Mouse (Mus musculus) small intestine, adult 2 months (tissue): ENCODE results near the gene Hoxd8. TPM values are rescaled to one million over a fixed set of nuclear protein-coding genes. Genes with fewer than 3 reads are reported as not detected.

Experiments
- H3K27ac ChIP-seq: fragments of 200-500 bp; 2 replicates; pipeline ENCODE4 v1.5.1; 2012; ENCODE audit warnings: low read depth, low read length, control low read depth, inconsistent platforms; ENCODE audit not compliant: insufficient read depth
- H3K27me3 ChIP-seq: fragments of 200-500 bp; 2 replicates; pipeline ENCODE4 v1.6.1; 2012; ENCODE audit warnings: mild to moderate bottlenecking, moderate library complexity, low read length, inconsistent platforms; ENCODE audit not compliant: control insufficient read depth, insufficient read depth
- H3K36me3 ChIP-seq: fragments of 200-500 bp; 2 replicates; pipeline ENCODE4 v1.6.1; 2012; ENCODE audit warnings: mild to moderate bottlenecking, low read length, control low read depth, inconsistent platforms; ENCODE audit not compliant: control insufficient read depth, insufficient read depth
- H3K4me1 ChIP-seq: fragments of 200-500 bp; 2 replicates; pipeline ENCODE4 v1.6.1; 2012; ENCODE audit warnings: low read length, inconsistent platforms, mixed read lengths; ENCODE audit not compliant: control insufficient read depth, insufficient read depth, insufficient read length
- H3K4me3 ChIP-seq: fragments of 200-500 bp; 2 replicates; pipeline ENCODE4 v1.5.1; 2012; ENCODE audit warnings: low read depth, mild to moderate bottlenecking, control low read depth, inconsistent platforms, low read length, moderate library complexity
- CTCF ChIP-seq: fragments of 200-500 bp; IDR thresholded peaks from 2 replicates; pipeline ENCODE4 v1.5.1; 2012; ENCODE audit warnings: low read depth, mild to moderate bottlenecking, control low read depth, inconsistent platforms, low read length, moderate library complexity, mixed read lengths; ENCODE audit not compliant: insufficient replicate concordance, insufficient read length; ENCODE audit errors: extremely low read depth
- POLR2A ChIP-seq: fragments of 200-500 bp; IDR thresholded peaks from 2 replicates; pipeline ENCODE4 v1.6.1; 2012; ENCODE audit warnings: low read depth, mild to moderate bottlenecking, control low read depth, inconsistent platforms, low read length, moderate library complexity
- WGBS: fragments of 180-500 bp; shearing (Covaris S2); methylation state at CpG from one replicate; pipeline ENCODE4 v1.1.7; 2018; 5-methylcytosine and 5-hydroxymethylcytosine counted together
- polyA plus RNA-seq: library from polyadenylated mRNA; depleted of rRNA; stranded (reverse); fragments of >200 nt; gene quantifications from 2 replicates; pipeline ENCODE4 v1.2.3, GENCODE M21; 2012

Gene Hoxd8
- polyA plus RNA-seq, 1 experiment = 3.1 TPM

- WGBS = 9% methylated on average over 13 of the region's 13 CpGs
- Histone ChIP-seq H3K27me3 (peaks cover 75% of the 10 kb centered on the region), H3K4me1 (peaks cover 2% of the 10 kb centered on the region; the same call in 1 of the 2 replicates), H3K36me3 (no peaks in the 10 kb centered on the region), H3K4me3 (no peak overlapping the region), H3K27ac (no peak overlapping the region)
- TF ChIP-seq CTCF = no peak
- TF ChIP-seq POLR2A = no peak
These were observed 30.0 kb downstream of the Hoxd8 start for GRCm38 (mm10) chr2:74734451-74734850.

GRCm38 (mm10) chr2:74734996-74735811 is 30.8 kb downstream of the Hoxd8 start:
- no peak overlapping the region for H3K4me3 ChIP-seq
- TF ChIP-seq POLR2A = no peak
- TF ChIP-seq CTCF = no peak
- no peaks in the 10 kb centered on the region for H3K36me3 ChIP-seq
- peaks cover 2% of the 10 kb centered on the region; the same call in 1 of the 2 replicates for H3K4me1 ChIP-seq
- H3K27ac ChIP-seq = no peak overlapping the region
- peaks cover 81% of the 10 kb centered on the region for H3K27me3 ChIP-seq
- WGBS = 27% methylated on average over 27 of the region's 27 CpGs

- peaks cover 82% of the 10 kb centered on the region for H3K27me3 ChIP-seq
- H3K36me3 ChIP-seq = no peaks in the 10 kb centered on the region
- H3K4me3 ChIP-seq = no peak overlapping the region
- TF ChIP-seq POLR2A = no peak
- no peak for TF ChIP-seq CTCF
- 24% methylated on average over 42 of the region's 42 CpGs for WGBS
- peaks cover 2% of the 10 kb centered on the region; the same call in 1 of the 2 replicates for H3K4me1 ChIP-seq
- H3K27ac ChIP-seq = no peak overlapping the region
These were observed 31.7 kb downstream of the Hoxd8 start for GRCm38 (mm10) chr2:74735851-74736687.

- no peak overlapping the region for H3K4me3 ChIP-seq
- 27% methylated on average over 15 of the region's 15 CpGs for WGBS
- no peak for TF ChIP-seq POLR2A
- TF ChIP-seq CTCF = no peak
- peaks cover 79% of the 10 kb centered on the region for H3K27me3 ChIP-seq
- peaks cover 2% of the 10 kb centered on the region; the same call in 1 of the 2 replicates for H3K4me1 ChIP-seq
- no peak overlapping the region for H3K27ac ChIP-seq
- H3K36me3 ChIP-seq = no peaks in the 10 kb centered on the region
These were observed 32.5 kb downstream of the Hoxd8 start for GRCm38 (mm10) chr2:74736688-74737577.

DNA sequence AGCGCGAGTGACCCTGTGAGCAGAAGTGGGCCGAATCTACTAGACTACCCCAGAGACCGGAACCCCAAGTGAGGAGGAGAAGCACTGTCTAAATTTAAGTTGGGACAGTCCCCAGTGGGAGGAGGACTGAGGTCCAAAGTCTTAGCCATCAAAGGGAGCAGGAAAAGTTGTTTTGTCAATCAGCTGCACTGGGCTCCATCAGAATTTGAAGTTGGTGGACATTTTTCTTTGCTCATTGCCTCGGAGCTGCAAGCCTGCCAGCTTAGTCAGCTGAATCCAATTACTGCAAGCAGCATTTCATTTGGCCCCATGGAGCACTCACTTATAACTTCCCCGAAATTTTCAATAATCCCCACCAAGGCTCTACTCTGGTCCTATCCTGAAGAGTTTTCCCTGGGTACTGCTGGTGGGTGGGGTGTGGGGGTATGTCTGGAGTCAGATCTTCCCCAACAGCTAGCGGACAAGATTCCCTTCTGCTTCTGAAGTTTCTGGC is 33.2 kb downstream of the Hoxd8 start:
- peaks cover 74% of the 10 kb centered on the region for H3K27me3 ChIP-seq
- no peak overlapping the region for H3K27ac ChIP-seq
- peaks cover under 1% of the 10 kb centered on the region; the same call in 1 of the 2 replicates for H3K4me1 ChIP-seq
- TF ChIP-seq POLR2A (no peak), CTCF (no peak)
- 32% methylated on average over 7 of the region's 7 CpGs for WGBS
- H3K4me3 ChIP-seq = no peak overlapping the region
- no peaks in the 10 kb centered on the region for H3K36me3 ChIP-seq

DNA sequence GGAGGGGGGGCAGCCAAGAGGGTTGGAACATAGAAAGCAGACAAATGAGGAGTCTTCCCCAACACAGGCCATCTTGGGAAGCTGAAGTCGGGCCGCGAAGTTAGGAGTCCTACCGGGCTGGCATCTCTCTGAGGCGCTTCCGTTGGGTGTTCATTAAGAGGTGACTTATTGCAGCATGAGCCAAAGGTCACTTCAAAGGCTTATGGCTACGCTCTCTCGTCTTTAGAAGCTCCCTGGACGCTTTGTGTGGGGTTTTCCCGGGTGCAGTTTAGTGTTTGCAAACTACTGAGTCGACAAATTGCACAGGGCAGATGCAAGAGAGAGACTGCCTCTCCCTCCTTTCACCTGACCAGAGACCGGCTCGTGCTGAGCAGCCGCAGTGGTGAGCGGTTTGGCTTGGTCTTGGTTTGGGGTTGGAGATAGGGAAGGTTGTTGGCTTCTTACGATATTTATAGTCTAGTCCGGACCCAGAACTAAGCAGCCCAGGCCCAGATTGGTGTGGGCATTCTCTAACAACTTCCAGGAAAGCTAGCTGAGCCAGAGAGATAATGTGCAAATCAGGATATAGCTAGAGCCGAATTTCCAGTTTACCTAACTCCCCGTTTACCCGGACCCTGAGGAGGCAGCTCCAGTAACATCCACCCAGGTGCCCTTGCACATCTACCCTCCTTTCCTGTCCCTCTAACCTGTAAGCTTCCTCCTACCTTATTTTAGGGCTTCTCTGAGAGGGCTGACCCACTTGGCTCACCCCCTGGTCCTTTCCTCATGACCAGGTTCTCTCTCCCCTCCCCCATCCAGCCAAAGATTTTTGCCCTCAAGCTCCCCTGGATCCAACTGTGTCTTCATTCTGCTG is 34.4 kb downstream of the Hoxd8 start:
- Histone ChIP-seq H3K27ac (no peak overlapping the region), H3K4me1 (no peaks in the 10 kb centered on the region; the same call in 1 of the 2 replicates), H3K27me3 (peaks cover 64% of the 10 kb centered on the region), H3K36me3 (no peaks in the 10 kb centered on the region), H3K4me3 (no peak overlapping the region)
- WGBS = 5% methylated on average over 20 of the region's 20 CpGs
- TF ChIP-seq POLR2A (no peak), CTCF (no peak)
